Mouse (Mus musculus) layer of hippocampus, adult 2 months (tissue): ENCODE measurements around the gene Plxna4. TPM values are rescaled to one million over a fixed set of nuclear protein-coding genes. Genes with fewer than 3 reads are reported as not detected.

Source experiments
- DNase-seq, 2 experiments: peaks; one replicate each; pipeline ENCODE4 v3.0.0; 2022; ENCODE audit warnings: low spot score in 2 of 2
- H3K27ac ChIP-seq: fragments of 200-600 bp; 2 replicates; pipeline ENCODE4 v1.8.1; 2022
- H3K4me3 ChIP-seq: fragments of 200-600 bp; 2 replicates; pipeline ENCODE4 v1.8.1; 2022; ENCODE audit warnings: mild to moderate bottlenecking
- CTCF ChIP-seq: fragments of 200-600 bp; conservative IDR thresholded peaks from 2 replicates; pipeline ENCODE4 v1.8.1; 2022; ENCODE audit warnings: antibody characterized with exemption, mild to moderate bottlenecking, moderate library complexity
- total RNA-seq, 2 experiments: library from RNA; stranded (reverse); gene quantifications; 2 replicates each; pipeline ENCODE4 v1.2.3; 2021

The Plxna4 gene
- total RNA-seq, 2 experiments from 2014 or later: 126 to 131 TPM

DNA sequence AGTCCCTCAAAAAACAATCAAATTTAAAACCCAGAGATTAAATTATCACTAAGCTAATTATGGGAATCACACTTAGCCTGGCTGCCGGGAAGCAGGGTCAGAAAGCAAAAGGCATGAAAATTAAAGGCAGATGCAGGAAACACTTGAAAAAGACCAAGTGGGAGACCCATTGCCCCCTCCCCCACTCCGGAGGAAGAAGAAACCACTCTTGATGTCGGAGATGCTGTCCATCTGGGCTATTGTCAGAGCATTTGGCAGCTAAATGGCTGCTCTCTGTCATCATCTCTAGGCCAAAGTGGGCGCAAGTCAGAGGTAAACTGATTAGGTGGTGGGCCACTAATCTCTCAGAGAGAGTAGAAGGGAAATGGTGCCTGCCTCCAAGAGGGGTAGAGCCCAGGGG lies 105.5 kb downstream of the Plxna4 start:
- Histone ChIP-seq H3K27ac (no peak overlapping the region; the same call in 1 of the 2 replicates), H3K4me3 (no peak overlapping the region)
- no peak for TF ChIP-seq CTCF
- DNase-seq: no peak

DNA sequence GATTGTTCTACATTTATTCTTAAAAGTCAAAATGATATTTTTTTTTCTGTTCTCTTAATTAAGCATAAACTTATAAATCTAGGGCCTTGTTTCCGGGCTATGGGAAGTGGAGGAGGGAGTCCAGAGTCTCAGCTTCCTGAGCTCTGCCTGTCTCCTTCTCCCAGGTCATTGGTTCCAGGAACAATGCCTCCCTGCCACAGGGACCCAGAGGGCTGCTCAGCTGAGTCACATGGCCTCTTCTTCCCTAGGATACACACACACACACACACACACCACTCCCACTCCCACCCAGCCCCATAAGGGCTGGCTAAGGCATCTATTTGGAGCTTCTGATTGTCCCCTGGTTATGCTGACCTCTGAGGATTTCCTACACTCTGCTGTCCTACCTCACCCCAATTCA lies 107.3 kb downstream of the Plxna4 start:
- DNase-seq: no peak
- Histone ChIP-seq H3K4me3 (no peak overlapping the region), H3K27ac (no peak overlapping the region)
- no peak for TF ChIP-seq CTCF

- no peak for DNase-seq
- Histone ChIP-seq H3K4me3 (no peak overlapping the region), H3K27ac (peak overlapping the region; percentile 78)
- no peak for TF ChIP-seq CTCF
Observed at GRCm38 (mm10) chr6:32479765-32480164, 108.2 kb downstream of the Plxna4 start.

GRCm38 (mm10) chr6:32479193-32479758 lies 108.7 kb downstream of the Plxna4 start:
- peak; percentile 80 for TF ChIP-seq CTCF
- Histone ChIP-seq H3K27ac (peak overlapping the region; percentile 78), H3K4me3 (no peak overlapping the region)
- DNase-seq: peak; percentile 29 to 55

DNA sequence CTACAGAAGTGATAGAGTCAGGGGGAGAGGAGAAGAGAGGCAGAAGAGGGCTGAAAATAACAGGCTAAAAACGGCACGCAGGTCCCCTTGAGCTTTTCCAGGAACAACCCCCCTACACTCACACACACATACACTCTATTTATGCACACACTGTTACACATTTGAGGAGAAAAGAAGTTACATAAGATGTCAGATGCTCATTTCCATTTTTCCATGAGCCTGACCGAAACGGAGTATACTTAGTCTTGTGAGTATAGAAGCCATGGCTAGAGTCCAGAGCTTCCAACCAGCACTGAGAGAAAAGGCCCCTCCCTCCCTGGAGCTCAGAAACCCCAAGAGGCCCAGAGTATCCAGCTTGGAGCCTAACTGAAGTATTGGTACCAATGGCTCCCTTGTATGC lies 112.0 kb downstream of the Plxna4 start:
- peak overlapping the region; percentile 43; the same call in 1 of the 2 replicates for H3K27ac ChIP-seq
- TF ChIP-seq CTCF: no peak
- no peak overlapping the region for H3K4me3 ChIP-seq
- peak in 1 of 2 experiments; percentile 39 for DNase-seq

DNA sequence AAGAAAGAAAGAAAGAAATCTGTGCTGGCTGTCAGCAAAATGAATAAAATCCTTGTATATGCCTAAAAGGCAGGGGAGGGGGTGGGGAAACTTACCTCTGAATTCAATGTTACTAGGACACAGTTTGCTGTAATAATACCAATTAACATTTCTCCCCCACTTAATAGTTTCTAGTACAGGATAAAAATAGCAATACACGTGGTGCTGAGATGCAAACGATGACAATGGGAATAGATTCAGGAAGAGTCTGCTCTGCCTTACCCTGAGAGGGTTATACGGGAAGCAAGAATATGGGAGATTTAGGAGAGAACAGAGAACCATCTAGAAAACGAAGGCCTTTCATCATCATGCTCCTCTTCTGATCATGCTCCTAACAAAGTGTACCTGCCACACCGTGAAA lies 115.9 kb downstream of the Plxna4 start:
- TF ChIP-seq CTCF: no peak
- no peak for DNase-seq
- H3K27ac ChIP-seq: peak overlapping the region; percentile 59; the same call in 1 of the 2 replicates
- no peak overlapping the region for H3K4me3 ChIP-seq

GRCm38 (mm10) chr6:32471639-32472038 lies 116.4 kb downstream of the Plxna4 start:
- TF ChIP-seq CTCF: no peak
- Histone ChIP-seq H3K4me3 (no peak overlapping the region), H3K27ac (peak overlapping the region; percentile 59)
- peak; percentile 55 to 60 for DNase-seq

- no peak for DNase-seq
- H3K27ac ChIP-seq: no peak overlapping the region
- TF ChIP-seq CTCF: no peak
Observed at GRCm38 (mm10) chr6:32469196-32469595, 118.8 kb downstream of the Plxna4 start.

GRCm38 (mm10) chr6:32465129-32465528 lies 122.9 kb downstream of the Plxna4 start:
- TF ChIP-seq CTCF: no peak

More at GRCm38 (mm10) chr6:32469196-32469595, 118.8 kb downstream of the Plxna4 start:
- H3K4me3 ChIP-seq: no peak overlapping the region

GRCm38 (mm10) chr6:32464637-32465036 lies 123.4 kb downstream of the Plxna4 start:
- Histone ChIP-seq H3K4me3 (no peak overlapping the region), H3K27ac (peak overlapping the region; percentile 32; the same call in 1 of the 2 replicates)
- TF ChIP-seq CTCF: no peak
- no peak for DNase-seq

More at GRCm38 (mm10) chr6:32465129-32465528, 122.9 kb downstream of the Plxna4 start:
- H3K27ac ChIP-seq: no peak overlapping the region
- H3K4me3 ChIP-seq: no peak overlapping the region
- no peak for DNase-seq

DNA sequence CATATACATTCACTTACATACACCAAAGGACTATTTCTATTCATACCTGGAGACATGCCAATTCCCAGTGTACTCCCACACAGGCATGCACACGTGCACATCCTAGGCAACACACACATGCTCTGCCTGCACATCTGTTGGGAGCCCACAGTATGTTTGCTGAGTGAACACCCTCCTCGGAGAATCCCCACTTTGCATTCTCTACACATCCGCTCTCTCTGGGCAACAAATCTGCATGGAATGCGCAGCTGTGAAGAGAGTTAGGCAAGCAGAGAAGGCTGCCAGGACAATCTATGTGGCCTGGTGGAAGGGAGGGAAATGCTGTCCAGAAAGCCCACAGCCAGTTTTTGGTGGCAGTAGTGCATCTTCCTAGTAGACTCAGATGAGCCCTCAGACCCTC lies 123.9 kb downstream of the Plxna4 start:
- Histone ChIP-seq H3K27ac (peak overlapping the region; percentile 32; the same call in 1 of the 2 replicates), H3K4me3 (no peak overlapping the region)
- TF ChIP-seq CTCF: no peak
- no peak for DNase-seq

DNA sequence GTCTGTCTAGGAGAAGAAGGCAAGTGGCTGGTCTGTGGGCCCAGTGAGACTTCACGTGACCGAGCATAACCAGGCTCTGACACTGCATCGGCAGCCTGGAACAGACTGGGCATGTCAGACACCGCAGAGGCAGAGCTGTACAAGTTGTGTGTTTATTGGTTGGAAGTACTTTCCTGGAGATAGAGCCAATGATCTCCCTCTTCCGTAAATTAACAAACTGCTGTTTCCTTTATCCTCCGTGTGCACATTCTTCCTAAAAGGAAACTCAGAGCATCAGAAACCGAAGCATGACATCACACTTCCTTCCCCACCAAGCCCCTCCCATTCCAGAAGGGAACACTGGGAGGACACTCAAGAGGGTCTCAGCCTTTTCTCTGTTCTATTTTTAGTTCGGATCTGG lies 127.6 kb downstream of the Plxna4 start:
- DNase-seq: no peak
- Histone ChIP-seq H3K4me3 (peak overlapping the region; percentile 13; the same call in 1 of the 2 replicates), H3K27ac (peak overlapping the region; percentile 51; the same call in 1 of the 2 replicates)
- TF ChIP-seq CTCF: no peak

GRCm38 (mm10) chr6:32456641-32457040 lies 131.4 kb downstream of the Plxna4 start:
- peak; percentile 55 to 72 for DNase-seq
- Histone ChIP-seq H3K27ac (peak overlapping the region; percentile 46; the same call in 1 of the 2 replicates), H3K4me3 (no peak overlapping the region)
- TF ChIP-seq CTCF: no peak

- DNase-seq: peak; percentile 23 to 75
- no peak for TF ChIP-seq CTCF
- no peak overlapping the region for H3K4me3 ChIP-seq
- H3K27ac ChIP-seq: peak overlapping the region; percentile 14; the same call in 1 of the 2 replicates
Observed at GRCm38 (mm10) chr6:32451851-32452250, 136.1 kb downstream of the Plxna4 start.
